Mouse (Mus musculus) CH12.LX (cell line): ENCODE measurements at regions not wholly inside any gene's neighbourhood (a gene's known extent, or its start where the extent isn't known, plus 50 kb on each side); places are given as distances from the start of the nearest gene placed in this dataset.

ENCODE experiments used
- DNase-seq: peaks from one replicate; pipeline ENCODE4 v3.0.0-alpha.2; 2013; ENCODE audit errors: extremely low read depth
- H3K27ac ChIP-seq: 2 replicates; pipeline ENCODE4 v1.5.1; 2012; ENCODE audit warnings: low read depth, mild to moderate bottlenecking, control low read depth, moderate library complexity; ENCODE audit not compliant: insufficient read depth
- H3K27me3 ChIP-seq: replicated peaks from 2 replicates; pipeline ENCODE3; 2012; ENCODE audit warnings: inconsistent platforms
- H3K36me3 ChIP-seq, 2 experiments: replicated peaks in 1 of 2; 2 replicates each; pipeline versions ENCODE3 to v1.6.1; 2012; ENCODE audit warnings: inconsistent platforms in 1 of 2, low read length in 1 of 2, mild to moderate bottlenecking in 1 of 2, mixed read lengths in 1 of 2, moderate library complexity in 1 of 2; ENCODE audit not compliant: control insufficient read depth in 1 of 2, insufficient read depth in 1 of 2
- H3K4me1 ChIP-seq, 2 experiments: 2 replicates each; pipeline ENCODE4 v1.6.1; 2012; ENCODE audit warnings: inconsistent platforms in 1 of 2, moderate library complexity in 1 of 2; ENCODE audit not compliant: insufficient read depth in 2 of 2, control insufficient read depth in 1 of 2
- H3K4me2 ChIP-seq: 2 replicates; pipeline ENCODE4 v1.6.1; 2012; ENCODE audit warnings: low read depth, mild to moderate bottlenecking, control low read depth; ENCODE audit not compliant: poor library complexity, insufficient read depth, severe bottlenecking
- H3K4me3 ChIP-seq, 3 experiments: fragments of 150-350 bp in 1 of 3; sonication (generic) in 1 of 3; replicated peaks in 1 of 3; 2 replicates each; pipeline versions ENCODE3 to v1.5.1; 2011 to 2012; ENCODE audit warnings: low read depth in 2 of 3, low read length in 2 of 3, mild to moderate bottlenecking in 2 of 3, moderate library complexity in 2 of 3, control low read depth in 1 of 3, improper control_type of control experiment in 1 of 3, inconsistent platforms in 1 of 3, mixed read lengths in 1 of 3; ENCODE audit not compliant: poor library complexity in 1 of 3
- H3K79me2 ChIP-seq: replicated peaks from 2 replicates; pipeline ENCODE4 v1.6.1; 2012; ENCODE audit warnings: mild to moderate bottlenecking, moderate library complexity; ENCODE audit not compliant: control insufficient read depth, poor library complexity, insufficient read depth, severe bottlenecking; ENCODE audit errors: extremely low read depth
- H3K9ac ChIP-seq: 2 replicates; pipeline ENCODE4 v1.6.1; 2012; ENCODE audit warnings: low read depth, mild to moderate bottlenecking, control low read depth, moderate library complexity; ENCODE audit not compliant: insufficient read depth
- H3K9me3 ChIP-seq: replicated peaks from 2 replicates; pipeline ENCODE3; 2012; ENCODE audit warnings: low read length, inconsistent platforms, mixed read lengths
- CHD1 ChIP-seq: IDR thresholded peaks from 2 replicates; pipeline ENCODE4 v1.6.1; 2012; ENCODE audit warnings: low read depth, low read length, improper control_type of control experiment, inconsistent platforms
- CTCF ChIP-seq, 2 experiments: IDR thresholded peaks in 1 of 2; conservative IDR thresholded peaks in 1 of 2; 2 replicates each; pipeline ENCODE4 v1.5.1; 2011 to 2012; ENCODE audit warnings: low read depth in 2 of 2, low read length in 2 of 2, improper control_type of control experiment in 1 of 2, inconsistent platforms in 1 of 2, mild to moderate bottlenecking in 1 of 2, moderate library complexity in 1 of 2
- EP300 ChIP-seq: IDR thresholded peaks from 2 replicates; pipeline ENCODE4 v1.6.1; 2011; ENCODE audit warnings: low read length, improper control_type of control experiment
- ETS1 ChIP-seq: conservative IDR thresholded peaks from 2 replicates; pipeline ENCODE4 v1.6.1; 2012; ENCODE audit warnings: low read depth, mild to moderate bottlenecking, inconsistent platforms, low read length, improper control_type of control experiment, moderate library complexity
- GABPA ChIP-seq: IDR thresholded peaks from 2 replicates; pipeline ENCODE4 v1.6.1; 2012; ENCODE audit warnings: low read depth, low read length, improper control_type of control experiment, inconsistent platforms; ENCODE audit not compliant: insufficient replicate concordance
- HCFC1 ChIP-seq: IDR thresholded peaks from 2 replicates; pipeline ENCODE4 v1.6.1; 2012; ENCODE audit warnings: low read depth, mild to moderate bottlenecking, inconsistent platforms, low read length, improper control_type of control experiment
- IRF4 ChIP-seq: IDR thresholded peaks from 2 replicates; pipeline ENCODE4 v1.6.1; 2014; ENCODE audit warnings: low read depth, mild to moderate bottlenecking, inconsistent platforms, low read length, improper control_type of control experiment
- JUND ChIP-seq: conservative IDR thresholded peaks from 2 replicates; pipeline ENCODE4 v1.6.1; 2011; ENCODE audit warnings: low read depth, low read length, improper control_type of control experiment
- KAT2A ChIP-seq: IDR thresholded peaks from 2 replicates; pipeline ENCODE4 v1.6.1; 2012; ENCODE audit warnings: low read length, improper control_type of control experiment, inconsistent platforms; ENCODE audit not compliant: insufficient replicate concordance
- MAX ChIP-seq: IDR thresholded peaks from 2 replicates; pipeline ENCODE4 v1.6.1; 2011; ENCODE audit warnings: low read length, improper control_type of control experiment
- MYC ChIP-seq: IDR thresholded peaks from 2 replicates; pipeline ENCODE4 v1.6.1; 2011; ENCODE audit warnings: low read depth, mild to moderate bottlenecking, improper control_type of control experiment, low read length
- NELFE ChIP-seq: IDR thresholded peaks from 2 replicates; pipeline ENCODE4 v1.6.1; 2011; ENCODE audit warnings: low read depth, low read length, improper control_type of control experiment
- NRF1 ChIP-seq: IDR thresholded peaks from 2 replicates; pipeline ENCODE4 v1.6.1; 2014; ENCODE audit warnings: low read depth, mild to moderate bottlenecking, inconsistent platforms, low read length, improper control_type of control experiment, moderate library complexity
- PAX5 ChIP-seq: IDR thresholded peaks from 2 replicates; pipeline ENCODE4 v1.6.1; 2012; ENCODE audit warnings: low read length, inconsistent platforms, mixed read lengths
- POLR2A ChIP-seq: IDR thresholded peaks from 2 replicates; pipeline ENCODE4 v1.6.1; 2011; ENCODE audit warnings: low read depth, mild to moderate bottlenecking, improper control_type of control experiment, low read length
- POLR2AphosphoS2 ChIP-seq: IDR thresholded peaks from 2 replicates; pipeline ENCODE4 v1.6.1; 2011; ENCODE audit warnings: low read depth, low read length, improper control_type of control experiment
- RAD21 ChIP-seq: IDR thresholded peaks from 2 replicates; pipeline ENCODE4 v1.6.1; 2011; ENCODE audit warnings: low read depth, mild to moderate bottlenecking, low read length, improper control_type of control experiment, moderate library complexity
- RCOR1 ChIP-seq: conservative IDR thresholded peaks from 2 replicates; pipeline ENCODE4 v1.6.1; 2012; ENCODE audit warnings: low read depth, mild to moderate bottlenecking, inconsistent platforms, low read length, improper control_type of control experiment
- SIN3A ChIP-seq: IDR thresholded peaks from 2 replicates; pipeline ENCODE4 v1.6.1; 2012; ENCODE audit warnings: low read length, improper control_type of control experiment, inconsistent platforms
- SMC3 ChIP-seq: IDR thresholded peaks from 2 replicates; pipeline ENCODE4 v1.6.1; 2011; ENCODE audit warnings: low read depth, low read length, improper control_type of control experiment
- TCF12 ChIP-seq: IDR thresholded peaks from 2 replicates; pipeline ENCODE4 v1.6.1; 2014; ENCODE audit warnings: low read depth, mild to moderate bottlenecking, inconsistent platforms, low read length, improper control_type of control experiment
- USF1 ChIP-seq: IDR thresholded peaks from 2 replicates; pipeline ENCODE4 v1.6.1; 2014; ENCODE audit warnings: low read depth, mild to moderate bottlenecking, inconsistent platforms, low read length, improper control_type of control experiment
- USF2 ChIP-seq: conservative IDR thresholded peaks from 2 replicates; pipeline ENCODE4 v1.6.1; 2011; ENCODE audit warnings: low read depth, low read length, improper control_type of control experiment
- ZC3H11A ChIP-seq: IDR thresholded peaks from 2 replicates; pipeline ENCODE4 v1.6.1; 2012; ENCODE audit warnings: low read depth, mild to moderate bottlenecking, inconsistent platforms, low read length, improper control_type of control experiment
- ZKSCAN1 ChIP-seq: IDR thresholded peaks from 2 replicates; pipeline ENCODE4 v1.6.1; 2012; ENCODE audit warnings: low read depth, inconsistent platforms, low read length, improper control_type of control experiment, borderline replicate concordance
- ZMIZ1 ChIP-seq: IDR thresholded peaks from 2 replicates; pipeline ENCODE4 v1.6.1; 2012; ENCODE audit warnings: low read depth, mild to moderate bottlenecking, inconsistent platforms, low read length, improper control_type of control experiment
- dilution Hi-C: fragments of 300-500 bp; cut with MboI; formaldehyde crosslinking; loops from 2 replicates; pipeline ENCODE4 v1.14.3; 2020; ENCODE audit warnings: low sequenced_read_pairs; ENCODE audit not compliant: extremely low pct_unique_long_range_greater_than_20kb, extremely low pct_ligation_motif_present
- in situ Hi-C: fragments of 300-500 bp; cut with MboI; formaldehyde crosslinking; loops from 3 replicates; pipeline ENCODE4 v1.14.3; 2019; ENCODE audit warnings: low sequenced_read_pairs, low pct_ligation_motif_present, low pct_unique_long_range_greater_than_20kb, mixed read lengths

DNA sequence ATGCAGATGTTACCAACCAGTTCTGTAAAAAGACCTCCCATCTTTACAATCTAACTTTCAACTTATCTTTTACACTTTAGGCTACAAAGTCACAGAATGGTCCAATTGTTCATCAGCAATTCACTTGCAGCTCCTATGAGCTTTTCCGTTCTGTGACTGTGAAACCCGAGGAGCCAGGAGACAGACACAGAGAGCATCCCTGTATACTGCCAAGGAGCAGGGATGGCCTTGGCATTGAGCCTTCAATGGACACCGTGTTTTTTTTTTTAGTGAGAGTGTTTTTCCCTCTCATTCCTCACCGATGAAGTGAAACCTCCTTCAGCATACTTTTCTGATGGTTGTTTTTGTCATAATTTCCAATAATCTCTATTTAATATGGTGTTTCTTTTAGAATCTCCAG lies 555.1 kb downstream of the Cdh8 start:
- Histone ChIP-seq H3K27me3 (no peaks in the 10 kb centered on the region), H3K4me1 (no peaks in the 10 kb centered on the region), H3K4me2 (no peak overlapping the region), H3K79me2 (no peaks in the 10 kb centered on the region), H3K36me3 (no peaks in the 10 kb centered on the region), H3K4me3 (no peak overlapping the region), H3K27ac (no peak overlapping the region), H3K9ac (no peak overlapping the region), H3K9me3 (peaks cover 14% of the 10 kb centered on the region)
- in situ Hi-C loops: no loop called here
- dilution Hi-C loops: no loop called here
- DNase-seq: no peak
- TF ChIP-seq ZC3H11A (no peak), USF1 (no peak), GABPA (no peak), POLR2AphosphoS2 (no peak), IRF4 (no peak)

DNA sequence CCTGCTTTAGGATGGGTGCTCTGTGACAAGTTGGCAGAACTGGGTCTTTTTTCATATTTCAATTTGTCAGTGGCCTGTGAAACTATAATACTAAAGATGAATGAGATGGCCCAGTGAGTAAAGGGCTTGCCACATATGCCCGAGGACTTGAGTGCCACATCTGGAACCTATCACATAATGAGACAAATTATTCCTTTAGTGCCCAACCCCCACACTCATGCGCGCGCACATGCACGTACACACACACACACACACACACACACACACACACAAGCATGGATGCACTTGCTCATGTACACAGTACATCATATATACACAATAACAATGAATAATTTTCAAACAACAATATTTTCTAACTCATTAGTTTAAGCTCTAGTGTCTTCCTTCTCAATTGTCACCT lies 555.9 kb downstream of the Cdh8 start:
- Histone ChIP-seq H3K4me1 (no peaks in the 10 kb centered on the region), H3K9me3 (peaks cover 16% of the 10 kb centered on the region), H3K4me3 (no peak overlapping the region), H3K79me2 (no peaks in the 10 kb centered on the region), H3K27me3 (no peaks in the 10 kb centered on the region), H3K27ac (no peak overlapping the region), H3K4me2 (no peak overlapping the region), H3K36me3 (no peaks in the 10 kb centered on the region), H3K9ac (no peak overlapping the region)
- dilution Hi-C loops (no loop called here), in situ Hi-C loops (no loop called here)
- TF ChIP-seq SMC3 (no peak), POLR2A (no peak), KAT2A (no peak), PAX5 (no peak), ZKSCAN1 (no peak), USF1 (no peak)
- no peak for DNase-seq

DNA sequence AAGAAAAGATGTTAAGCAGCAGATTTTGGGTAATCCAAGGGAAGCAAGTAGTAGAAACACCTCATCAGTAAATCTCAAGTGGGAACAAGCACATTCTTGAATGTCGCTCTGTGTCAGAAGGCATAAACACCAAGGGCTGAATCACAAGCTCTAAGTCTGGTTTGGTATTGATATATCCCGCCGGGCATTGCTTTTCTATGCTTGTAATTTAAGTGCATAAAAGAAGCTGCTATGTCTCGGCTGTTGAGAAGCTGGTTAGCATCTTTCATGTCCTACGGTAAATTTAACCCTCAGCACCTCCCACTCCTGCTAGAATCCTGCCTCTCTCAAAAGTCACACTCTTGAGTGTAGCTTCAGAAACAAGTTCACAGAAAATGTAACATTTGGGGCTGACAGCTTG lies 586.8 kb downstream of the Cdh8 start:
- no peak for TF ChIP-seq JUND
- TF ChIP-seq ZMIZ1: no peak
- no peak for TF ChIP-seq MAX
- no peak for TF ChIP-seq ETS1
- no peak for TF ChIP-seq NELFE
- TF ChIP-seq GABPA: no peak
- no peak for TF ChIP-seq SIN3A
- TF ChIP-seq TCF12: no peak
- no peak for TF ChIP-seq RAD21
- TF ChIP-seq HCFC1: no peak
- TF ChIP-seq RCOR1: no peak
- TF ChIP-seq SMC3: no peak
- no peak for TF ChIP-seq MYC
- no peak for TF ChIP-seq NRF1
- TF ChIP-seq CTCF (conservative IDR thresholded peaks at IDR 0.05 in 1 of 2, IDR thresholded peaks at IDR 0.05 in 1 of 2; ENCODE audit: low read depth in 2 of 2, low read length in 2 of 2): no peak
- TF ChIP-seq CHD1: no peak
- no peak for TF ChIP-seq EP300
- no peak for TF ChIP-seq USF2
- dilution Hi-C loops (no loop called here), in situ Hi-C loops (no loop called here)
- Histone ChIP-seq H3K9me3 (peaks cover 12% of the 10 kb centered on the region), H3K79me2 (no peaks in the 10 kb centered on the region), H3K4me2 (no peak overlapping the region), H3K27ac (no peak overlapping the region), H3K36me3 (no peaks in the 10 kb centered on the region), H3K4me3 (no peak overlapping the region), H3K27me3 (no peaks in the 10 kb centered on the region), H3K9ac (no peak overlapping the region), H3K4me1 (no peaks in the 10 kb centered on the region)
- no peak for DNase-seq
